Mouse (Mus musculus) stomach, postnatal 0 days (tissue): ENCODE data around the gene Nup210l. TPM values are rescaled to one million over a fixed set of nuclear protein-coding genes. Genes with fewer than 3 reads are reported as not detected.

Experiments used
- ATAC-seq: fragments of 200-750 bp; cut with Nextera tagmentation; 2 replicates; pipeline ENCODE4 v1.8.0; 2017; ENCODE audit not compliant: low FRiP score, low TSS enrichment
- DNase-seq: peaks from one replicate; pipeline ENCODE4 v3.0.0-alpha.2; 2016; ENCODE audit warnings: low spot score
- H3K27ac ChIP-seq: fragments of 300-500 bp; sonication (generic); replicated peaks from 2 replicates; pipeline ENCODE4 v1.5.1; 2014; ENCODE audit warnings: mild to moderate bottlenecking, control low read depth
- H3K27me3 ChIP-seq: fragments of 300-500 bp; sonication (generic); 2 replicates; pipeline ENCODE4 v1.6.1; 2014; ENCODE audit warnings: low read length; ENCODE audit not compliant: control insufficient read depth, insufficient read depth
- H3K36me3 ChIP-seq: fragments of 300-500 bp; sonication (generic); 2 replicates; pipeline ENCODE4 v1.6.1; 2014; ENCODE audit warnings: low read length, mixed read lengths; ENCODE audit not compliant: control insufficient read depth, insufficient read depth
- H3K4me1 ChIP-seq: fragments of 300-500 bp; sonication (generic); replicated peaks from 2 replicates; pipeline ENCODE4 v1.6.1; 2014; ENCODE audit warnings: antibody characterized with exemption; ENCODE audit not compliant: control insufficient read depth, insufficient read depth
- H3K4me2 ChIP-seq: fragments of 300-500 bp; sonication (generic); replicated peaks from 2 replicates; pipeline ENCODE4 v1.6.1; 2014; ENCODE audit warnings: low read depth, mild to moderate bottlenecking, control low read depth, moderate library complexity
- H3K4me3 ChIP-seq: fragments of 300-500 bp; sonication (generic); 2 replicates; pipeline ENCODE4 v1.5.1; 2014; ENCODE audit warnings: low read depth, low read length, control low read depth
- H3K9ac ChIP-seq: fragments of 300-500 bp; sonication (generic); 2 replicates; pipeline ENCODE4 v1.6.1; 2014; ENCODE audit warnings: mild to moderate bottlenecking, low read length, control low read depth, mixed read lengths
- H3K9me3 ChIP-seq: fragments of 300-500 bp; sonication (generic); 2 replicates; pipeline ENCODE4 v1.6.1; 2016; ENCODE audit warnings: low read length; ENCODE audit not compliant: control insufficient read depth
- CTCF ChIP-seq: IDR thresholded peaks from 2 replicates; pipeline ENCODE4 v1.5.1; 2016; ENCODE audit warnings: antibody characterized with exemption, low read depth, mild to moderate bottlenecking, moderate library complexity
- EP300 ChIP-seq: optimal IDR thresholded peaks from 2 replicates; pipeline ENCODE3; 2016; ENCODE audit warnings: antibody characterized with exemption
- WGBS: fragments of 180-500 bp; shearing (Covaris S2); extraction: QIAGEN DNeasy Blood & Tissue Kit; methylation state at CpG from one replicate; pipeline ENCODE4 v1.1.7; 2014; 5-methylcytosine and 5-hydroxymethylcytosine counted together
- polyA plus RNA-seq: library from polyadenylated mRNA; unstranded; fragments of >200 nt; fragmentation: Nextera tagmentation; extraction: Ambion mirVana; gene quantifications from 2 replicates; pipeline ENCODE4 v1.2.1, GENCODE M21; 2015

The Nup210l gene
- polyA plus RNA-seq, 1 experiment from 2014 or later = 0.06 TPM

- WGBS = 13% methylated on average over 8 of the region's 8 CpGs
- Histone ChIP-seq H3K4me2 (peak overlapping the region; percentile 63), H3K36me3 (peaks cover 9% of the 10 kb centered on the region), H3K9ac (0 out of 2 replicates have a peak overlapping the region, but pooled peaks have one; percentile 23), H3K27me3 (no peaks in the 10 kb centered on the region), H3K4me3 (peak overlapping the region; percentile 77), H3K9me3 (no peaks in the 10 kb centered on the region), H3K4me1 (no peaks in the 10 kb centered on the region), H3K27ac (peak overlapping the region; percentile 93; the same call in 1 of the 2 replicates)
- TF ChIP-seq CTCF (no peak), EP300 (no peak)
- DNase-seq (no peak), ATAC-seq (no peak)
These were observed 127.1 kb downstream of the Nup210l start for GRCm38 (mm10) chr3:90231075-90231474.

- no peak for TF ChIP-seq EP300
- TF ChIP-seq CTCF = no peak; the same call in 1 of the 2 replicates
- no peaks in the 10 kb centered on the region for H3K4me1 ChIP-seq
- H3K9ac ChIP-seq = peak within 1 kb of the TSS; percentile 78
- WGBS = under 1% methylated on average over 61 of the region's 61 CpGs
- ATAC-seq (peak; percentile 97), DNase-seq (peak; percentile 95)
- H3K27ac ChIP-seq = peak within 1 kb of the TSS; percentile 93
- peaks cover 9% of the 10 kb centered on the region for H3K36me3 ChIP-seq
- peak within 1 kb of the TSS; percentile 77 for H3K4me3 ChIP-seq
- H3K9me3 ChIP-seq = no peaks in the 10 kb centered on the region
- H3K4me2 ChIP-seq = peak within 1 kb of the TSS; percentile 63
- no peaks in the 10 kb centered on the region for H3K27me3 ChIP-seq
These were observed 127.8 kb downstream of the Nup210l start, which contains the start of gene Jtb for GRCm38 (mm10) chr3:90231507-90232333. Gene Jtb (plus strand): TSS chr3:90231597.

- no peak overlapping the region for H3K4me2 ChIP-seq
These were observed 137.3 kb downstream of the Nup210l start for GRCm38 (mm10) chr3:90241251-90241650.

GRCm38 (mm10) chr3:90241669-90242358, 137.9 kb downstream of the Nup210l start:
- no peak for DNase-seq
- Histone ChIP-seq H3K4me3 (peak overlapping the region; percentile 40; the same call in 1 of the 2 replicates), H3K4me2 (peak overlapping the region; percentile 60), H3K36me3 (peaks cover 3% of the 10 kb centered on the region; the same call in 1 of the 2 replicates), H3K9me3 (no peaks in the 10 kb centered on the region), H3K27ac (peak overlapping the region; percentile 4; the same call in 1 of the 2 replicates), H3K27me3 (no peaks in the 10 kb centered on the region), H3K9ac (no peak overlapping the region), H3K4me1 (peaks cover 7% of the 10 kb centered on the region; the same call in 1 of the 2 replicates)
- no peak for ATAC-seq
- 78% methylated on average over 10 of the region's 10 CpGs for WGBS
- no peak for TF ChIP-seq CTCF

More at GRCm38 (mm10) chr3:90241251-90241650, 137.3 kb downstream of the Nup210l start:
- no peak overlapping the region for H3K4me3 ChIP-seq
- H3K9ac ChIP-seq = no peak overlapping the region
- TF ChIP-seq CTCF = no peak
- no peak for TF ChIP-seq EP300
- DNase-seq (no peak), ATAC-seq (no peak)
- no peaks in the 10 kb centered on the region for H3K9me3 ChIP-seq
- H3K36me3 ChIP-seq = peaks cover 4% of the 10 kb centered on the region; the same call in 1 of the 2 replicates
- peaks cover 7% of the 10 kb centered on the region; the same call in 1 of the 2 replicates for H3K4me1 ChIP-seq
- 89% methylated on average over 2 of the region's 2 CpGs for WGBS
- H3K27me3 ChIP-seq = no peaks in the 10 kb centered on the region
- 0 out of 2 replicates have a peak overlapping the region, but pooled peaks have one; percentile 4 for H3K27ac ChIP-seq

- peak within 1 kb of the TSS; percentile 40 for H3K4me3 ChIP-seq
- peaks cover 7% of the 10 kb centered on the region; the same call in 1 of the 2 replicates for H3K4me1 ChIP-seq
- peak within 1 kb of the TSS; percentile 58 for H3K9ac ChIP-seq
- H3K9me3 ChIP-seq = no peaks in the 10 kb centered on the region
- no peaks in the 10 kb centered on the region; the same call in 1 of the 2 replicates for H3K36me3 ChIP-seq
- H3K27me3 ChIP-seq = no peaks in the 10 kb centered on the region
- peak within 1 kb of the TSS; percentile 60 for H3K4me2 ChIP-seq
- DNase-seq = peak; percentile 82
- WGBS = 5% methylated on average over 19 of the region's 19 CpGs
- TF ChIP-seq EP300 = no peak
- TF ChIP-seq CTCF = no peak
- ATAC-seq = peak; percentile 56
- H3K27ac ChIP-seq = peak within 1 kb of the TSS; percentile 84
These were observed 139.2 kb downstream of the Nup210l start, which contains the start of gene Creb3l4 for GRCm38 (mm10) chr3:90242984-90243775. Gene Creb3l4 (minus strand): TSS chr3:90243512.
